20 mouse cellular contexts compared by ENCODE assay signal in the genomic region with DNA sequence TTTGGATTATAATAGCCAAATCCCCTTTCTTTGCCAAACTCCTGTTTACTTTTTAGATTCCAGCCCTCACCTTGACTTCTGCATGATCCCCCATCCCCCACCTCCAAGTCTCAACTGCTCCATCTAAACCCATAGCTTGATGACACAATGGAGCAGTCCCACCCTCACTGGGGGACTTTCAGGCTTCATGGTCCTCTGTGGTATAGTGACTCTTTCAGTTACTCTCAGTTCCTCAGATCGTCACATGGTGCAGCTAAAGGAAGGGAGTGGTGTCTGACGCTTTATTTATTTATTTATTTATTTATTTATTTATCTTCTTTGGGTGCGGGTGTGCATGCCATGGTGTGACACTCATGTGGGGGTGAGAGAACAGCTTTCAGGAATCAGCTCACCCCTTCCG. TPM values are rescaled to one million over a fixed set of nuclear protein-coding genes. Genes with fewer than 3 reads are reported as not detected.
DNase-seq lines count a peak whose midpoint lies in the region; ATAC-seq lines count a peak whose summit lies in the region.
"Had no signal": no experiment of that assay in that cellular context is flagged by ENCODE, and none has a peak within 500 bp of the region (broad histone marks: within the 10 kb centered on the region; RNA-seq: fewer than 3 reads in every experiment).

No protein-coding gene starts in this region.

- DNase-seq in A20 (ENCODE audit: low read depth, low spot score): peak; percentile 40
- peak; percentile 11 for DNase-seq in splenic B cell, adult 2 months (ENCODE audit: low read depth, low spot score)
- no peak for DNase-seq in adrenal gland, postnatal 14 days
- DNase-seq: adrenal gland, adult 8-10 months; adrenal gland, postnatal 25 days; cerebellum, adult 11 months; cerebellum, adult 18-20 months; cerebellum, adult 8-10 months; cerebellum, adult 9-11 months; cerebellum, postnatal 14 days; cerebellum, postnatal 36 days had no signal

- no peaks in the 10 kb centered on the region for H3K36me3 ChIP-seq in splenic B cell, adult 2 months (ENCODE audit: control insufficient read depth, insufficient read depth, low read length, poor library complexity, severe bottlenecking)
- H3K36me3 ChIP-seq: embryonic facial prominence, embryonic 10.5 days; embryonic facial prominence, embryonic 12.5 days; G1E had no signal

- ATAC-seq in granulocyte monocyte progenitor cell, adult 5-6 weeks (replicated peaks; ENCODE audit: poor library complexity, severe bottlenecking): peak; percentile 33; the same call in 1 of the 2 replicates
- no peak for ATAC-seq in frontal cortex, adult (ENCODE audit: low TSS enrichment)
- ATAC-seq: activated CD4-positive, CD25-positive, alpha-beta regulatory T cell, adult 4 months; forebrain, embryonic 14.5 days; forebrain, embryonic 16.5 days had no signal

- no peaks in the 10 kb centered on the region for H3K27me3 ChIP-seq in splenic B cell, adult 2 months (ENCODE audit: control insufficient read depth, insufficient read depth, low read length, poor library complexity, severe bottlenecking)
- H3K27me3 ChIP-seq: embryonic facial prominence, embryonic 12.5 days; Patski had no signal

RNA-seq across cellular contexts. Expression of a gene that starts 14.9 kb away (rescaled TPM):
- 23.0 and 28.0 TPM in 2 replicates for total RNA-seq in granulocyte monocyte progenitor cell, adult 5-6 weeks (2014; fragmentation: Nextera tagmentation)
- total RNA-seq in granulocyte monocyte progenitor cell, adult 5-6 weeks (2017): 13.6 and 20.3 TPM in 2 replicates
- total RNA-seq in adrenal gland, postnatal 14 days (2021): 46.1 and 49.8 TPM in 2 replicates
